Mouse (Mus musculus): ENCODE results near the gene Cdipt.

Gene Cdipt

DNA sequence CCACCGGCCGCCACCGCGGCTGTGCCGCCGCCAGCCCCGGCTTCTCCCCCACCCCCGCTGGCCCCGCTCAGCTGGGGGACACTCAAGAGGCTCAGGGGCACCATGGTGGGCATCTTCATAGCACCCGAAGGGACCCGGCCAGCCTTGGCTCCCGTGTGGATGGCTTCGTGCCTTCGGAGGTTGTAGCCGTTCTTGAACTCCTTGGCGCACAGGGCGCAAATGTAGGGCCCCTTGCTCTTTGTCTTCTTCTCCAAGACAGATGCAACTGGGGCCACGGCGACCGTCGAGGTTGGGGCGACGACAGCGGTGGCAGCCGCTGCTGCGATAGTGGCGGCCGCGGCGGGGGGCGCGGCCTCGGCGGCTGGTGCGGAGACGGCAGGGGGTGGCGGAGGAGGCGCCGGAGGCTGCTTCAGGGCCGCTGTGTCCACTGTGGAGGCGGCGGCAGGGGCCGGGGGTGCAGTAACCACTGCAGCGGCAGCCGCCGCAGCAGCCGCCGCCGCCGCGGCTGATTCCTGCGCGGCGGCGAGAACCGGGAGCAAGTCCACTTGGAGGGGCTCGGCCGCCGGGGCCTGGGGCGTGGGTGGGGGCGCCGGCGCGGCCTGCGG lies 49.9 kb downstream of the Cdipt start:
- no peak for DNase-seq

- DNase-seq = peak; percentile 84
These were observed 50.5 kb downstream of the Cdipt start for GRCm38 (mm10) chr7:127026161-127026600.

DNA sequence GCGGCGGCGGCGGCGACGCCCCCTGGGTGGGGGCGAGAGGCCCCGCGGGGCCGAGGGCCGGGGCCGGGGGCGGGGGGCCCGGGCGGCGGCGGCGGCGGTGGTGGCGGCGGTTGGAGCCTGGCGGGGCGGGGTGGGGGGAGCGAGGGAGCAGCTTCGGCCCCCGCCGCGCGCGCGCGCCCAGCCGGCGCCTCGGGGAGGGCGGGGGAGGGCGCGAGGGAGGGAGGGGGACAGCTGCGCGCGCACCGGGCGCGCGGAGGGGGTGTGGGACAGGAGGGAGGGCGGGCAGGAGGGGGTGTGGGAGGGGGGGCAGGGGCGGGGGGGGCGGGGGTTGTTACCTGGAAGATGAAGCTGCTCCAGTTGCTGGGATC lies 50.9 kb downstream of the Cdipt start:
- DNase-seq = no peak

DNA sequence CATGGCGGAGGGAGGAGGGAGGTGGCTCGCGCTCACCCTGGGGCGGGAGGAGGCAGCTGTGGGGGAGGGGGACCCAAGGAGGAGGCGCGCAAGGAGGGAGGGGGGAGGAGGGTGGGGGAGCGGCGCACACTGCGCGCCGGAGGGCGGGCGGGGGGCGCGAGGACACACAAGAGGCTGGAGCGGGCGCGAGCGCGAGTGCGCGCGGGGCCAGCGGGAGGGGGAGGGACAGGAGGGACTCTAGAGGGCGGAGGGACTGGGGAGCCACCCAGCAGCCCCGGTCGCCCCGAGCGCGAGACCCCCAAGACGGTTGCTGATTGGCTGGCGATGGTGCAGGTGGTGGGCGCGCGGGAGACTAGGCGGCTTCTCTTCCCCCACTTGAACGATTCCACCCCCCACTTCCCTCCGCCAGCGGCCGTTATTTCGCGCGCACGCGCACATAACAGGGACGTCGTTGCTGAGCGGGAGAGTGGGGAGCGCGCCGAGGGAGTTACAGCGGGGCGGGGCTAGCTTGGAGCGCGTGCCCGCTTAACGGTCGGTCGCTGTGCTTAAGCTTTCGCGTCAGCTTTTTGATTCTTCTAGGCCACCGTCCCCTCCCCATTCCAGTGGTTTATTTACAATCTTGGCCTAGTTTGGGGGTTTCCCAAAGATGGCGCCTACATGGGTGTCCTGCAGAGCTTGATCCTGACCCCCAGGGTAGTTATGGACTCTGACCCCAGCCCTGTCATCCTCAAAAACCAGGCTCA lies 51.4 kb downstream of the Cdipt start, which contains the start of gene Maz:
Maz (minus strand) TSS at position 54 of the 743 bp plus-strand sequence.
- peak; percentile 100 for DNase-seq

DNA sequence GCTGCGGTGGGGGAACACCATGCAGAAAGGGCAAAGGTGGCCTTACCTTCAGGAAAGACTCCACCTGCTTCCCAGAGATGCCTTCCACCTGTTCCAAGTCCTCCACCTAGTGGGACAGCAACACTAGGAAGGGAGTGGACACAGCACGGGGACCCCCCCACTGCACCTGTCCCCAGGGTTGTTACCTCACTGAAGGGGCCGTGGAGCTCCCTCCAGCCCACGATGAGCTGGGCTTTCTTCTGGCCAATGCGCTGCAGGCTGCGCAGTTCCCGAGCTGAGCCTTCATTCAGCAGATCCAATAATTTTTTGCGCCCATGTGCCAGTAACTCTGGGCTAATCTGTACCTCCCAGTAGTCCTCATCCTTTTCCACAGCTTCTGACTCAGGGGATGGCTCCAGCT lies 52.2 kb downstream of the Cdipt start:
- no peak for DNase-seq

Measured in cerebellum, adult 11 months (tissue).